Mouse (Mus musculus) CH12.LX (cell line): ENCODE measurements around the gene Vat1l.

Experiments used
- CTCF ChIP-seq, 2 experiments: IDR thresholded peaks in 1 of 2; conservative IDR thresholded peaks in 1 of 2; 2 replicates each; pipeline ENCODE4 v1.5.1; 2011 to 2012; ENCODE audit warnings: low read depth in 2 of 2, low read length in 2 of 2, improper control_type of control experiment in 1 of 2, inconsistent platforms in 1 of 2, mild to moderate bottlenecking in 1 of 2, moderate library complexity in 1 of 2
- E2F4 ChIP-seq: IDR thresholded peaks from 2 replicates; pipeline ENCODE4 v1.6.1; 2011; ENCODE audit warnings: low read depth, low read length, improper control_type of control experiment; ENCODE audit not compliant: insufficient replicate concordance
- EP300 ChIP-seq: IDR thresholded peaks from 2 replicates; pipeline ENCODE4 v1.6.1; 2011; ENCODE audit warnings: low read length, improper control_type of control experiment
- JUND ChIP-seq: conservative IDR thresholded peaks from 2 replicates; pipeline ENCODE4 v1.6.1; 2011; ENCODE audit warnings: low read depth, low read length, improper control_type of control experiment
- MAFK ChIP-seq: IDR thresholded peaks from 2 replicates; pipeline ENCODE4 v1.6.1; 2011; ENCODE audit warnings: low read length, improper control_type of control experiment; ENCODE audit not compliant: insufficient replicate concordance
- MAX ChIP-seq: IDR thresholded peaks from 2 replicates; pipeline ENCODE4 v1.6.1; 2011; ENCODE audit warnings: low read length, improper control_type of control experiment
- NRF1 ChIP-seq: IDR thresholded peaks from 2 replicates; pipeline ENCODE4 v1.6.1; 2014; ENCODE audit warnings: low read depth, mild to moderate bottlenecking, inconsistent platforms, low read length, improper control_type of control experiment, moderate library complexity
- POLR2A ChIP-seq: IDR thresholded peaks from 2 replicates; pipeline ENCODE4 v1.6.1; 2011; ENCODE audit warnings: low read depth, mild to moderate bottlenecking, improper control_type of control experiment, low read length
- RAD21 ChIP-seq: IDR thresholded peaks from 2 replicates; pipeline ENCODE4 v1.6.1; 2011; ENCODE audit warnings: low read depth, mild to moderate bottlenecking, low read length, improper control_type of control experiment, moderate library complexity
- SIN3A ChIP-seq: IDR thresholded peaks from 2 replicates; pipeline ENCODE4 v1.6.1; 2012; ENCODE audit warnings: low read length, improper control_type of control experiment, inconsistent platforms
- USF1 ChIP-seq: IDR thresholded peaks from 2 replicates; pipeline ENCODE4 v1.6.1; 2014; ENCODE audit warnings: low read depth, mild to moderate bottlenecking, inconsistent platforms, low read length, improper control_type of control experiment

DNA sequence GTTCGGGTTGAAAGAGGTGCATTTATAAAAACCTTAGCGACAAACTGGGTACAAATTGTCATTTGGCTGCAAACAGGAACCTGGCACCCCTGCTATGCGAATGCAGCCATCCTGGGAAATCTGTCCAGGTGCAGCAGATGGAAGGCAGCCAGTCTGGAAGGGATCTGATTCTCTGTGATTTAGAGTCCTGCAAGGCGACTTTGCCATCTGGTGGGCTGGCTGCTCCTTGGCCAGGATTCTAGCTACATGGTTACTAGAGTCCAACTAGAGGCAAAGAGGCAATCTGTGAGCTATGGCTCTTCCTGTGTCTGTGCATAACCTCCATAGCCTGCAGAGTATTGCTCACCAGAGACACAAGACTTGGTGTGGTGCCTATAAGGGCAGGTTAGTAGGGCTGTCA lies 53.3 kb downstream of the Vat1l start:
- TF ChIP-seq POLR2A, result no peak
- no peak for TF ChIP-seq RAD21
- TF ChIP-seq E2F4, result no peak
- no peak for TF ChIP-seq EP300
- no peak for TF ChIP-seq JUND
- no peak for TF ChIP-seq CTCF (conservative IDR thresholded peaks at IDR 0.05 in 1 of 2, IDR thresholded peaks at IDR 0.05 in 1 of 2; ENCODE audit: low read depth in 2 of 2, low read length in 2 of 2)
- TF ChIP-seq SIN3A, result no peak
- TF ChIP-seq MAFK, result no peak
- no peak for TF ChIP-seq USF1
- TF ChIP-seq NRF1, result no peak
- no peak for TF ChIP-seq MAX
